Mouse (Mus musculus): ENCODE measurements around the gene Chchd6.

Chchd6 gene

GRCm38 (mm10) chr6:89353101-89353500, 242.4 kb downstream of the Chchd6 start:
- DNase-seq: peak; percentile 60

- peak; percentile 67 for DNase-seq
These were observed 243.9 kb downstream of the Chchd6 start for GRCm38 (mm10) chr6:89351441-89352137.

- DNase-seq: no peak
These were observed 244.9 kb downstream of the Chchd6 start for GRCm38 (mm10) chr6:89350520-89350919.

GRCm38 (mm10) chr6:89350037-89350515, 245.4 kb downstream of the Chchd6 start:
- DNase-seq: no peak

- DNase-seq: no peak
These were observed 247.1 kb downstream of the Chchd6 start for GRCm38 (mm10) chr6:89348363-89348762.

GRCm38 (mm10) chr6:89347792-89348191, 247.7 kb downstream of the Chchd6 start:
- no peak for DNase-seq

- no peak for DNase-seq
These were observed 249.6 kb downstream of the Chchd6 start for GRCm38 (mm10) chr6:89345855-89346254.

- no peak for DNase-seq
These were observed 250.0 kb downstream of the Chchd6 start for GRCm38 (mm10) chr6:89345486-89345785.

- peak; percentile 85 for DNase-seq
These were observed 250.6 kb downstream of the Chchd6 start for GRCm38 (mm10) chr6:89344613-89345485.

- no peak for DNase-seq
These were observed 253.5 kb downstream of the Chchd6 start for GRCm38 (mm10) chr6:89341981-89342380.

GRCm38 (mm10) chr6:89339447-89339846, 256.0 kb downstream of the Chchd6 start:
- DNase-seq: peak; percentile 47

- DNase-seq: no peak
These were observed 256.7 kb downstream of the Chchd6 start for GRCm38 (mm10) chr6:89338733-89339132.

- DNase-seq: no peak
These were observed 257.9 kb downstream of the Chchd6 start for GRCm38 (mm10) chr6:89337574-89337973.

GRCm38 (mm10) chr6:89333964-89334702, 261.3 kb downstream of the Chchd6 start:
- no peak for DNase-seq
